Mouse (Mus musculus): ENCODE results near the gene Wdr93.

Wdr93 gene

DNA sequence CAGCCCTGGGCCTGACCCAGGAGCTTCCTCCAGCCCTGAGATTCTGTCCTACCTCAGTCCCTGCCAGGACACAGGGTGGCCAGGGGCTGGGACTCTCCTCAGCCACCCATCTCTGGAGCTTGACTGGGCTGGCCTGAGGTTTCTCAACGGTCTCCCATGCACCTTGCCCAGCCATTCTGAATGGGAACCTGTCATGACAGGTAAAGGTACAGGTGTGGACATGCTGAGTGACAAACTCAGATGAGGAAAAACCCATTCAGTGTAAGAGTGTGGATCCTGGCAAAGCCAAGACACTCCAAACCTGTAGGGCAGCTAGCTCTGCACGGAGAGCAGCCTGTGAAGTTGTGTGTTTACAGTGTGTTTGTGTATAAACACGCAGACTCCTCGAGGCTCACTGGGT lies 57.4 kb downstream of the Wdr93 start:
- ATAC-seq (ENCODE audit: low TSS enrichment), result no peak

DNA sequence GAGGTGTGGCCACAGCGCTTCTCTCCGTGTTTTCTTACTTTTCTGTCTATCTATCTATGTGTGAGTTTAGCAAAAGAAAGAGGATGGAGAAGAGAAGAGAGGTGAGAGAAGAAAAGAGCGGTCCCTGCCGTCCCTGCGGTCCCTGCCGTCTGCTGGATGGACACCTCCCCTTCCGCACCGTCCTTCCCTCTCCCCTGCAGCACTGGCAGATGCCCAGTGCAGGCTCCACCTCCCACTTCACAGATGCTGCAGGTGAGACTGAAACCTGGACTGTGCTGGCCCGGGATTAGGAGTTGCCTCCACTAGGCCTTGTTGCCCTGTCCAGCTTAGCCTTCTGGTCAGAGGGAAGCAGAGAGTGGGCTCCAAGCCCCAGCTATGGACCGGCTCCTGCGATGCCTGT lies 58.4 kb downstream of the Wdr93 start:
- no peak for ATAC-seq (ENCODE audit: low TSS enrichment)

DNA sequence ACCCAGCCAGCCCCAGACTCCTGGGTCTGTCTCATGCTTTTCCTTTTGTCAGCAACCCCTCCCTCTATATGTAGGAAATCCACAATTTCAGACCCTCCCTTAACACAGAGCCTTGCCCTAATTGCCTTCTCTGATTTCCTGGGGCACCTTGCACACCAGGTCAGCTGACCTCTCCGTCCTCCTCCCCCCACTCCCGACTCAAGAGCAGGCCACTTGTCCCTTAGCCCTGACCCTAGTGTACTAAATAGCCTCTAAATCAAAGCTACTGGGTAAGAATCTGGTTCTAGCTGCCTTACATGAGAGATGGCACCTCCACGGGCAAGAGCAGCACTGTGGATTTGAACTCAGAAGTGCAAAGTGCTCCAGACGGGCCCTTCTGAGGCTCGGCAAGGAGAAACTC lies 59.1 kb downstream of the Wdr93 start:
- ATAC-seq (ENCODE audit: low TSS enrichment), result no peak

DNA sequence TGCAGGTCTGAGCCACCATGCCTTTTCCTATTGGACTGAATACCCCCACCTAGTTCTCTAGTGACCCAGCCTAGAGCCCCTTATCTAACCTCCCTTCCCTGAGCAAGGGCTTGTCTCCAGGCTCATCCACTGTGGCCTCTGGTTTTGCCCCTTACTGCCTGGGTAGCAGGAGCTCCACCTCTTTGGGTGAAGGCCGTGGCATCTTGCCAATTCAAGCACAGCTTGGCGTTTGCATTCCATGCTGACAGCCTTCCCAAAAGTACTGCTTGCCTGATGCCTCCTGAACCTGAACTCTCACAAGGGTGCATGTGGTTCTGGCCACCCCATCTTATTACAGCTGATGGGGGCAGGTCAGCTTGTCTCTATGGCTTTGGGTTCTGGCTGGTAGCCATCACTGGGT lies 60.9 kb downstream of the Wdr93 start:
- ATAC-seq (ENCODE audit: low TSS enrichment), result no peak

DNA sequence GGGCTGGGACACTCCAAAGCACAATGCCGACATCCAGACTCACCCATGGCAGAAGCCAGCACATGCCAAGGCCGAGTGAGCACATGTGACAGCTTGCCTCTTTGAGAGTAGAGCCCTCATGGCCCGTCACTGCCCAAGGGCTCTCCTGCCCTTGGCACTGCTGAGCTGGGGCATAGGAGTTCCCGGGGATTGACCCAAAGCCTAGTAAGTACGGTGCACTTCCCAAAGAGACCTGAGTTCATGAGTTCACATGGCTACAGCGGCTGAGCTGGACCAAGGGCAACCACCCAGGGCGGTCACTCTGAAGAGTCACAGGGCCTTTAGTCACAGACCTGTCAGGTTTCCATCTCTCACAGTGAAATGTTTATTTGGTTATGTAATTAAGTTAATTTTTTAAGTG lies 65.6 kb downstream of the Wdr93 start:
- no peak for ATAC-seq (ENCODE audit: low TSS enrichment)

DNA sequence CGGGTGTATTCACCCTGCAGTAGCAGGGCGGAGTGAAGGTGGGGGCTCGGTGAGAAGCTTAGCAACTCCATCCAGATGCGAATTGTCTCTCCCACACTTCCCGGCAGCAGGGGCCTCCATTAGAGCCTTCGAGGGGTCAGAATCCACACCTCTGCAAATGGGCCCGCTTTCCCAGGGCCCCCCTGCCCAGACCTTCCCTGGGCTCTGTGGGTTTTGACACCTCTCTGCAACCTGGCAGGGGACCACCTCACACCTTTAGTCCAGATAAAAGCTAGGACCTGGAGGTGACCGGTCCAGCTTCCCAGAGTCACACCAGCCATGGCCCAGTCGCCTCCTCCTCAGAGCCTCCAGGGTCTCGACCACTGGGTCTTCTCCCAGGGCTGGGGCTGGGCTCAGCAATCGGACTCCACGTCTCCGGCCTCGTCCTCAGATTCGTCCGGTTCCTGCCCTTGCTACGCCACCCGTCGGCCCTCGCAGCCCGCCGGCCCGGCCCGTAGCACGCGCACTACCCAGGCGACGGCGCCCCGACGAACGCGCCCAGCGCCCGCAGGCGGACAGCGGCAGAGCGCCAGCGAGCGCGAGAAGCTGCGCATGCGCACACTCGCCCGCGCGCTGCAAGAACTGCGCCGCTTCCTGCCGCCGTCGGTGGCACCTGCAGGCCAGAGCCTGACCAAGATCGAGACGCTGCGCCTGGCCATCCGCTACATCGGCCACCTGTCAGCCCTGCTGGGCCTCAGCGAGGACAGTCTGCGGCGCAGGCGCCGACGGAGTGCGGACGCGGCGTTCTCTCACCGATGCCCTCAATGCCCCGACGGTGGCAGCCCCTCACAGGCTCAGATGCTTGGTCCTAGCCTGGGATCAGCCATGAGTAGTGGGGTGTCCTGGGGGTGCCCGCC lies 67.9 kb downstream of the Wdr93 start, which contains the start of gene Mesp2:
TSS of gene Mesp2 (plus strand) at position 117 of the 896 bp plus-strand sequence.
- peak; percentile 52; the same call in 1 of the 2 replicates for ATAC-seq (ENCODE audit: low TSS enrichment)

DNA sequence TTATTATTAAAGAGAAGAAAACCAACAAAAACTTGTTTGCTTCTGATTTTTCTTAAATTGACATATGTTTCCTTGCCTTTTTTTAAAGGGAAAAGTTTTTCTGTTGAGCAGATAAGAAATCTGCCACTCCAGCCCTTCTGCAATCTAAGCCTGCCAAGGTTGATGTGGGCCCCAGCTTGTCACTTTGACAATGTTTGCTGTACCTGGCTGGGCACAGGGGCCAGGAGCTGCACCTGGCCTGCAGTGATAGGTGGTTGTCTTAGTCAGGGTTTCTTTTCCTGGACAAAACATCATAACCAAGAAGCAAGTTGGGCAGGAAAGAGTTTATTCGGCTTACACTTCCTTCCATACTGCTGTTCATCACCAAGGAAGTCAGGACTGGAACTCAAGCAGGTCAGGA lies 70.4 kb downstream of the Wdr93 start:
- ATAC-seq (ENCODE audit: low TSS enrichment), result no peak

DNA sequence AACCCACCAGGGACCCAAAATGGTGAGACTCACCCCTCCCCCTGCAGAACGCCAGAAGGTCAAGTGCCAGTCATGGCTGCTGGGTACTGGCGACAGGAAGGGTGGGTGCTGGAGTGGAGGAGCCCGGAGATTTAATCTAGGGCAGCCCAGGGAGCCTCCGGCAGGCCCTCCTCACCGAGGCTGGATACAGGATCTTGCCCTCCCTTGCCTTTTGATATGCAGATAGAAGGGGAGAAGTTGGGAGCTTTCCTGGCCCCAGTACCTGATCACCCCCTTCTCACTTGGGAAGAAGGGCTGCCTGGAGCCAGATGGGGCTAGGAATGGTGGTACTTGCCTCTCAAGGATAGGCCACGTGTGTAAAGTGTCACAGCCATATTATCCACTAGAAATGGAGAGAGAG lies 75.4 kb downstream of the Wdr93 start:
- no peak for ATAC-seq (ENCODE audit: low TSS enrichment)

DNA sequence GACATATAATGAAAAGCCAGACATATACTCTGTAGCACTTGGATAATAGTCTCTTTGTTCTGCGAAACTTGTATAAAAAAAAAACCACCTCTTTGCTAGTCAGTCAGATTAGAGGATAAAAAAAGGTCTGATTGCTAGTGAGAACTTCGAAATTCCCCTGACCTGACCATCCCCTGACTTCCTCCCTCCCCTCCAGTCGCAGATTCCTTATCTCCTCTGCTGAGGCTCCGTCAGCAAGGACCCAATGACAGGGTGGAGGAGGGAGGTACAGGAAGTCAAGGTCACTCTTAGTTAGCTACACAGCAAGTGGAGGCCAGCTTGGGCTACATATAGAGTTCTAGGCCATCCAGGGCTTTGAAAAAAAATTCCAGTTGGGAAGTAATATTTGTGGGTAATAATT lies 76.6 kb downstream of the Wdr93 start:
- ATAC-seq (ENCODE audit: low TSS enrichment), result no peak

DNA sequence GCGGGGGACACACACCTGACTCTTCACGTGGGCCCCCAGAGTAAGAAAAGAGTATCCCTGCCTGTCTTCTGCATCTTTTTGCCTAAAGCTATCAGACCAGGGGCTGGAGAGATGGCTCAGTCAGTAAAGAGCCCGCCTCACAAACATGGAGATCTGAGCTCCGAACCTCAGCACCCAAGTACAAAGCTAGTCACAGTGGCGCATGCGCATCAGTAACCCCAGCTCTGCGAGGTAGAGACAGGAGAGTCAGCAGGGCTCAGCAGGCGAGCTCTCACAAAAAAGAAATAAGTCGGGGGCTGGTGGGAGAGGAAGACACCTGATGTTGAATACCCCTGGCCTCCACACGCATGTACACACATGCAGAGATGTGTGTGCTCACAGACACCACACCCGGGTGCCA lies 77.0 kb downstream of the Wdr93 start:
- no peak for ATAC-seq (ENCODE audit: low TSS enrichment)

DNA sequence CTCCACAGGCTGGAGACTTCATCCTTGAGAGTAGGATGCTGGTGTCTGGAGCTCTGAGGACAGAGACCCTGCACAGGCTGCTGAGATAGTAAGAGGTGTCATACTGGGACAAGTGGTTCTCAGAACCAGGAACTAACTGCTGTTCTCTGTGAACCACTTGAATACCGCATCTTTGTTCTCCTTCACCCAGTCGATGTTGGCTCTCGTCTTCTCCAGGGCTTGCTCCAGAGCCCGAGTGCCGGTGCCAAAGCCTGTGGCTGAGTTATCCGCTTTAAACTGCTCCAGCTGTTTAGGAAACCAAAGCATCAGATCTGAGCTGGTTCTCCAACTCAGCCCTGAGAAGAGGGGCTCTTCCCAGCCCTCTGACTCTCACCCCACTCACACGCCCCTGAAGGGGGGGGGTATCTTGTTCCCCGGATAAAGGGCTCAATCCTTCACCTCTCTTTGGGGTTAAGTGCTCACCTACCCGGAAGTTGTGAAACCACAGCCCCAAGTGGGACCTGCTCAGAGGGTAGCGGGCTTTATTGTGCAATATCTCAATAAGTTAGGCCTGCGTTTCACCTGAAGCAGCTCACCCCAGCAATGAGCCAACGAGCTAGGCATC lies 79.2 kb downstream of the Wdr93 start:
- ATAC-seq (ENCODE audit: low TSS enrichment), result no peak

DNA sequence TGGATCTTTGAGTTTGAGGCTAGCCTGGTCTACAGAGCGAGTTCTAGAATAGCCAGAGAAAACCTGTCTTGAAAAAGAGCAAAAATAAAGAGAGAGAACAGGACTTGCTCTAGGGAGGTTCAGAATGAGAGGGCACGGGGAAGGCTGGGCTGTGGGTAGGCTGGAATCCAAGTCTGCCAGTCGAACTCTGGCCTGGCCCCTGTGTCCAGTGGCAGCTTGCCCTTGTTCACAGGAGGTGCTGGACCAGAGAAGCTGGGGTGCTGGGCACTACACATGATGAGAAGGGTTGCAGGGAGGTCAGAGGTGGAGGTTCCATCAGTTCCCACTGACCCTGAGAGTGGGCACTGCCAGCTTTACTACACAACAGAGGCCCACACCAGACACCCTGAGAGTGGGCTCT lies 85.4 kb downstream of the Wdr93 start:
- no peak for ATAC-seq (ENCODE audit: low TSS enrichment)

DNA sequence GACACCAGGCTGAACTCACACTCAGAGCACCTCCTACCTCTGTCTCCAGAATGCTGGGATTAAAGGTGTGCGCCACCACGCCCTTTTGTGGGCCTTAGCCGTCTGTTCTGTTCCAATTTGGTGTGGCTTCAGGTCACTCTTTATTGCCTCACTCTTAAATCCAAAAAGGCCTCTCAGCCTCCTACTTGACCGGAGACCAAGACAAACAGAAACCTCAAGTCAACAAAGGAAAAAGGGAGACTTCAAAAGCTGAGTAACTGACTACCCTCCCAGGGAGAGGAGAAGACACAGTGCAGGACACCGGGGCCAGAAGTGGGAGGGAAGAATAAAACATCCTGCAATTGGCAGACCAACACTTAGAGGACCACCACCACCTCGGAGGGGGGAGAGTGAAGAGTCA lies 88.2 kb downstream of the Wdr93 start:
- no peak for ATAC-seq (ENCODE audit: low TSS enrichment)

DNA sequence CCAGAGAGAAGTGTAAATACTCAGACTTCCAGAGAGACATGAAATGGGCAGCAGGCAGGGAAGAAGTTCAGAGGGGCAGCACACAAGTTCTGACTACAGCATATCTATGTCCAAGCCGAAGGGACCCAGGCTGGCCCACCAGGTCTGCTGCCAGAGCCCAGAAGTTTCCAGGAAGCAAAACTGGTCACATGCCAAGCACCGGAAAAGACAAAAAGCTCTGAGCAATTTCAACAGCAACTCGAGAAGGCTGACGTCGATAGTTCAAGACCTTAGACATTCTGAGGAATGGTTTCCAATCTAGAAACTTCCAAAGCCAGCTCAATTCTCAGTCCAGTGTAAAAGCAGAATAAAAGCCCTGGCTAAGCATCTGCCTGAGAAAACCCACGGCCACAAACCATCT lies 88.6 kb downstream of the Wdr93 start:
- no peak for ATAC-seq (ENCODE audit: low TSS enrichment)

DNA sequence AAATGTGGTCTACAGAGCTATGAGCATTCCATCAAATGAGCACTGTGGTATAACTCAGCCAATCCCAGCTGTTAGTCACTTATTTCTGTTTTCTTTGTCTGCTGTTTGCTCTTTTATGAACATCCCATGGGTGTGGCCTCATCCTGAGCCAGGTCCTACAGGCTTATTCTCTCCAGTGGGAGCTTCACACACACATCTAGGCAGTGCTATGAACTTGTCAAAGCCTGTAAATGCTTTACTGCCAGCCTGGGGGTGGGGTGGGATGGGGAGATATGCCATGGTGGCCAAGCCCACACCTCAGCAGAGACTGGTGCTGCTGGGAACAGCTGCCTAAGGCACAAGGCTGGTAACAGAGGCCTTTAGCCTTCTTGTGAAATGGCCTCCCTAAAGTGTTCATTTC lies 90.0 kb downstream of the Wdr93 start:
- ATAC-seq (ENCODE audit: low TSS enrichment), result no peak

DNA sequence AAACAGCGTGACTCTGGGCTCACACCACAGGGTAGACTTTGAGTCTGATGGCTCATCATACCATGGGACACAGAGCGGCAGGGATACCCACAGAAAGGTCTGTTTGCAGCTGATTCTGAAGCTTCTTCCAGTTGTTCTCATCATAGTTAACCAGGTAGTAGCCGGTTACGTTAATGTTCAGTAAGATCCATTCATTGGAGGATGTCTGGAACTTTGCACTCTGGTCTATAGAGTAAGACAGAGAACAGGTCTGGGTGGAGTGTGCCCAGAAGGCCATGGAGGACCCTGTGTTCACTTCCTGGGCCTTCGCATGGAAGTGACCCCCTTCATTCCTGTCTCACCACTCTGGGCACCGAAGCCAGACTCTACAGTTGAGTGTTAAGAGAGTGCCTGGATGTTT lies 92.2 kb downstream of the Wdr93 start:
- ATAC-seq (ENCODE audit: low TSS enrichment), result no peak

All from frontal cortex, adult (tissue).